Mouse (Mus musculus): ENCODE measurements around the gene Zdhhc17. TPM values are rescaled to one million over a fixed set of nuclear protein-coding genes. Genes with fewer than 3 reads are reported as not detected.
A peak's percentile ranks its signal among the peaks of the same experiment; 100 is the strongest.

Zdhhc17 gene
- 29.8 and 33.1 TPM in 2 replicates for polyA plus RNA-seq (2012; rRNA removed)

GRCm38 (mm10) chr10:111009641-111010479 is at the start of gene Zdhhc17:
TSS of gene Zdhhc17 (minus strand) at chr10:111010140.
- under 1% methylated on average over 103 of the region's 112 CpGs for WGBS
- TF ChIP-seq POLR2A (IDR thresholded peaks at IDR 0.05; ENCODE audit: control insufficient read depth, extremely low read depth, insufficient read depth, low read length, poor library complexity) = peak; percentile 84
- TF ChIP-seq CTCF (IDR thresholded peaks at IDR 0.05; ENCODE audit: borderline replicate concordance, control insufficient read depth, extremely low read depth, insufficient read depth, low read length, poor library complexity) = 0 out of 2 replicates have a peak, but pooled peaks have one; percentile 59
- no peaks in the 10 kb centered on the region for H3K4me1 ChIP-seq (replicated peaks; ENCODE audit: control insufficient read depth, insufficient read depth, low read length)
- H3K36me3 ChIP-seq (ENCODE audit: control insufficient read depth, insufficient read depth, low read length) = no peaks in the 10 kb centered on the region
- H3K27me3 ChIP-seq (ENCODE audit: control insufficient read depth, insufficient read depth, low read length) = no peaks in the 10 kb centered on the region
- H3K4me3 ChIP-seq (ENCODE audit: control insufficient read depth, insufficient read depth, low read length) = peak within 1 kb of the TSS; percentile 80
- H3K27ac ChIP-seq (ENCODE audit: control insufficient read depth, insufficient read depth, low read length) = peak within 1 kb of the TSS; percentile 64
- peak; percentile 89 for DNase-seq

- Histone ChIP-seq H3K27ac (ENCODE audit: control insufficient read depth, insufficient read depth, low read length) (no peak overlapping the region), H3K4me1 (replicated peaks; ENCODE audit: control insufficient read depth, insufficient read depth, low read length) (no peaks in the 10 kb centered on the region), H3K4me3 (ENCODE audit: control insufficient read depth, insufficient read depth, low read length) (no peak overlapping the region), H3K36me3 (ENCODE audit: control insufficient read depth, insufficient read depth, low read length) (no peaks in the 10 kb centered on the region), H3K27me3 (ENCODE audit: control insufficient read depth, insufficient read depth, low read length) (no peaks in the 10 kb centered on the region)
- TF ChIP-seq POLR2A (IDR thresholded peaks at IDR 0.05; ENCODE audit: control insufficient read depth, extremely low read depth, insufficient read depth, low read length, poor library complexity) (no peak), CTCF (IDR thresholded peaks at IDR 0.05; ENCODE audit: borderline replicate concordance, control insufficient read depth, extremely low read depth, insufficient read depth, low read length, poor library complexity) (no peak)
- WGBS = 91% methylated on average over 4 of the region's 4 CpGs
- no peak for DNase-seq
Observed at GRCm38 (mm10) chr10:111055770-111056169, 45.8 kb upstream of the Zdhhc17 start.

- Histone ChIP-seq H3K27ac (ENCODE audit: control insufficient read depth, insufficient read depth, low read length) (no peak overlapping the region), H3K36me3 (ENCODE audit: control insufficient read depth, insufficient read depth, low read length) (no peaks in the 10 kb centered on the region), H3K4me1 (replicated peaks; ENCODE audit: control insufficient read depth, insufficient read depth, low read length) (peaks cover 2% of the 10 kb centered on the region), H3K4me3 (ENCODE audit: control insufficient read depth, insufficient read depth, low read length) (no peak overlapping the region), H3K27me3 (ENCODE audit: control insufficient read depth, insufficient read depth, low read length) (no peaks in the 10 kb centered on the region)
- 50% methylated on average over 3 of the region's 3 CpGs for WGBS
- TF ChIP-seq CTCF (IDR thresholded peaks at IDR 0.05; ENCODE audit: borderline replicate concordance, control insufficient read depth, extremely low read depth, insufficient read depth, low read length, poor library complexity) (no peak), POLR2A (IDR thresholded peaks at IDR 0.05; ENCODE audit: control insufficient read depth, extremely low read depth, insufficient read depth, low read length, poor library complexity) (no peak)
- DNase-seq = no peak
Observed at GRCm38 (mm10) chr10:111051606-111052005, 41.7 kb upstream of the Zdhhc17 start.

- WGBS = 40% methylated on average over 4 of the region's 4 CpGs
- no peak for DNase-seq
Observed at GRCm38 (mm10) chr10:111050511-111050910, 40.6 kb upstream of the Zdhhc17 start.

GRCm38 (mm10) chr10:111050061-111050460 is 40.1 kb upstream of the Zdhhc17 start:
- H3K27ac ChIP-seq (ENCODE audit: control insufficient read depth, insufficient read depth, low read length) = no peak overlapping the region
- peaks cover 2% of the 10 kb centered on the region for H3K4me1 ChIP-seq (replicated peaks; ENCODE audit: control insufficient read depth, insufficient read depth, low read length)
- H3K27me3 ChIP-seq (ENCODE audit: control insufficient read depth, insufficient read depth, low read length) = no peaks in the 10 kb centered on the region
- no peak overlapping the region for H3K4me3 ChIP-seq (ENCODE audit: control insufficient read depth, insufficient read depth, low read length)
- no peak for DNase-seq
- no peaks in the 10 kb centered on the region for H3K36me3 ChIP-seq (ENCODE audit: control insufficient read depth, insufficient read depth, low read length)
- TF ChIP-seq POLR2A (IDR thresholded peaks at IDR 0.05; ENCODE audit: control insufficient read depth, extremely low read depth, insufficient read depth, low read length, poor library complexity) (no peak), CTCF (IDR thresholded peaks at IDR 0.05; ENCODE audit: borderline replicate concordance, control insufficient read depth, extremely low read depth, insufficient read depth, low read length, poor library complexity) (no peak)
- WGBS = 61% methylated on average over 3 of the region's 3 CpGs

More at GRCm38 (mm10) chr10:111050511-111050910, 40.6 kb upstream of the Zdhhc17 start:
- H3K4me3 ChIP-seq (ENCODE audit: control insufficient read depth, insufficient read depth, low read length) = no peak overlapping the region
- no peaks in the 10 kb centered on the region for H3K36me3 ChIP-seq (ENCODE audit: control insufficient read depth, insufficient read depth, low read length)
- no peak overlapping the region for H3K27ac ChIP-seq (ENCODE audit: control insufficient read depth, insufficient read depth, low read length)
- H3K27me3 ChIP-seq (ENCODE audit: control insufficient read depth, insufficient read depth, low read length) = no peaks in the 10 kb centered on the region
- no peak for TF ChIP-seq CTCF (IDR thresholded peaks at IDR 0.05; ENCODE audit: borderline replicate concordance, control insufficient read depth, extremely low read depth, insufficient read depth, low read length, poor library complexity)
- TF ChIP-seq POLR2A (IDR thresholded peaks at IDR 0.05; ENCODE audit: control insufficient read depth, extremely low read depth, insufficient read depth, low read length, poor library complexity) = no peak
- H3K4me1 ChIP-seq (replicated peaks; ENCODE audit: control insufficient read depth, insufficient read depth, low read length) = peaks cover 2% of the 10 kb centered on the region

- Histone ChIP-seq H3K36me3 (ENCODE audit: control insufficient read depth, insufficient read depth, low read length) (no peaks in the 10 kb centered on the region), H3K27me3 (ENCODE audit: control insufficient read depth, insufficient read depth, low read length) (no peaks in the 10 kb centered on the region), H3K4me3 (ENCODE audit: control insufficient read depth, insufficient read depth, low read length) (no peak overlapping the region), H3K4me1 (replicated peaks; ENCODE audit: control insufficient read depth, insufficient read depth, low read length) (peaks cover 2% of the 10 kb centered on the region), H3K27ac (ENCODE audit: control insufficient read depth, insufficient read depth, low read length) (no peak overlapping the region)
- WGBS = 19% methylated on average over 7 of the region's 7 CpGs
- no peak for TF ChIP-seq POLR2A (IDR thresholded peaks at IDR 0.05; ENCODE audit: control insufficient read depth, extremely low read depth, insufficient read depth, low read length, poor library complexity)
- no peak for TF ChIP-seq CTCF (IDR thresholded peaks at IDR 0.05; ENCODE audit: borderline replicate concordance, control insufficient read depth, extremely low read depth, insufficient read depth, low read length, poor library complexity)
- DNase-seq = no peak
Observed at GRCm38 (mm10) chr10:111047895-111048294, 38.0 kb upstream of the Zdhhc17 start.
